Mouse (Mus musculus): ENCODE results near the gene Pde6g.

GRCm38 (mm10) chr11:120457370-120457769 is 4.1 kb upstream of the Pde6g start:
- no peak for TF ChIP-seq POLR2A (IDR thresholded peaks at IDR 0.05; ENCODE audit: extremely low read depth, insufficient read depth, low read length)
- no peak for TF ChIP-seq CTCF (IDR thresholded peaks at IDR 0.05; ENCODE audit: low read depth, low read length)

All from liver, adult 2 months (tissue).